Mouse (Mus musculus): ENCODE results near the gene Arhgap27.

The Arhgap27 gene

GRCm38 (mm10) chr11:103381505-103381904 lies 18.0 kb upstream of the Arhgap27 start:
- in situ Hi-C loops (cut with MboI): no loop called here

GRCm38 (mm10) chr11:103380460-103380859 lies 17.0 kb upstream of the Arhgap27 start:
- in situ Hi-C loops (cut with MboI): no loop called here

GRCm38 (mm10) chr11:103378341-103378740 lies 14.8 kb upstream of the Arhgap27 start:
- in situ Hi-C loops (cut with MboI): no loop called here

- in situ Hi-C loops (cut with MboI): no loop called here
Observed at GRCm38 (mm10) chr11:103375772-103376171, 12.3 kb upstream of the Arhgap27 start.

- in situ Hi-C loops (cut with MboI): no loop called here
Observed at GRCm38 (mm10) chr11:103375258-103375657, 11.8 kb upstream of the Arhgap27 start.

- in situ Hi-C loops (cut with MboI): no loop called here
Observed at GRCm38 (mm10) chr11:103373922-103374321, 10.4 kb upstream of the Arhgap27 start.

- in situ Hi-C loops (cut with MboI): no loop called here
Observed at GRCm38 (mm10) chr11:103372561-103372960, 9.1 kb upstream of the Arhgap27 start.

GRCm38 (mm10) chr11:103372068-103372467 lies 8.6 kb upstream of the Arhgap27 start:
- in situ Hi-C loops (cut with MboI): no loop called here

GRCm38 (mm10) chr11:103371222-103371539 lies 7.7 kb upstream of the Arhgap27 start:
- in situ Hi-C loops (cut with MboI): no loop called here

- in situ Hi-C loops (cut with MboI): no loop called here
Observed at GRCm38 (mm10) chr11:103370397-103371221, 7.1 kb upstream of the Arhgap27 start.

- in situ Hi-C loops (cut with MboI): no loop called here
Observed at GRCm38 (mm10) chr11:103365530-103365929, 2.0 kb upstream of the Arhgap27 start.

- in situ Hi-C loops (cut with MboI): no loop called here
Observed at GRCm38 (mm10) chr11:103365022-103365421, 1.5 kb upstream of the Arhgap27 start.

- in situ Hi-C loops (cut with MboI): loop anchor here (5.0 kb wide), 1 partner anchor 48 kb away; the partner anchor contains the start of gene Plekhm1
Observed at GRCm38 (mm10) chr11:103364335-103364734, 843 bp upstream of the Arhgap27 start.

- in situ Hi-C loops (cut with MboI): loop anchor here (5.0 kb wide), 1 partner anchor 50 kb away; the partner anchor contains the start of gene Plekhm1
Observed at GRCm38 (mm10) chr11:103362521-103363181, 841 bp downstream of the Arhgap27 start.

- in situ Hi-C loops (cut with MboI): loop anchor here (5.0 kb wide), 1 partner anchor 50 kb away; the partner anchor contains the start of gene Plekhm1
Observed at GRCm38 (mm10) chr11:103362054-103362432, 1.4 kb downstream of the Arhgap27 start.

- in situ Hi-C loops (cut with MboI): loop anchor here (5.0 kb wide), 1 partner anchor 51 kb away; the partner anchor contains the start of gene Plekhm1
Observed at GRCm38 (mm10) chr11:103361396-103362053, 2.0 kb downstream of the Arhgap27 start.

GRCm38 (mm10) chr11:103360661-103361081 lies 2.8 kb downstream of the Arhgap27 start:
- in situ Hi-C loops (cut with MboI): loop anchor here (5.0 kb wide), 1 partner anchor 52 kb away; the partner anchor contains the start of gene Plekhm1

GRCm38 (mm10) chr11:103359841-103360641 lies 3.5 kb downstream of the Arhgap27 start:
- in situ Hi-C loops (cut with MboI): loop anchor here (5.0 kb wide), 1 partner anchor 52 kb away; the partner anchor contains the start of gene Plekhm1

GRCm38 (mm10) chr11:103359122-103359521 lies 4.4 kb downstream of the Arhgap27 start:
- in situ Hi-C loops (cut with MboI): no loop called here

- in situ Hi-C loops (cut with MboI): no loop called here
Observed at GRCm38 (mm10) chr11:103358316-103358715, 5.2 kb downstream of the Arhgap27 start.

GRCm38 (mm10) chr11:103357710-103358109 lies 5.8 kb downstream of the Arhgap27 start:
- in situ Hi-C loops (cut with MboI): no loop called here
